Mouse (Mus musculus) forebrain, postnatal 0 days (tissue): ENCODE measurements around the gene Scg5. TPM values are rescaled to one million over a fixed set of nuclear protein-coding genes. Genes with fewer than 3 reads are reported as not detected.
A peak's percentile ranks its signal among the peaks of the same experiment; 100 is the strongest.

Experiments
- ATAC-seq: fragments of 200-750 bp; cut with Nextera tagmentation; 2 replicates; pipeline ENCODE4 v1.8.0; 2017; ENCODE audit warnings: mild to moderate bottlenecking, moderate library complexity
- DNase-seq: peaks from one replicate; pipeline ENCODE4 v3.0.0-alpha.2; 2015
- H3K27ac ChIP-seq: fragments of 300-500 bp; sonication (generic); 2 replicates; pipeline ENCODE4 v1.5.1; 2014; ENCODE audit warnings: low read depth, mild to moderate bottlenecking, antibody characterized with exemption, low read length, moderate library complexity, mixed read lengths
- H3K27me3 ChIP-seq: fragments of 300-500 bp; sonication (generic); 2 replicates; pipeline ENCODE4 v1.6.1; 2014; ENCODE audit warnings: mild to moderate bottlenecking, low read length, mixed read lengths; ENCODE audit not compliant: insufficient read depth
- H3K36me3 ChIP-seq: fragments of 300-500 bp; sonication (generic); 2 replicates; pipeline ENCODE4 v1.6.1; 2014; ENCODE audit warnings: mild to moderate bottlenecking, moderate library complexity; ENCODE audit not compliant: insufficient read depth
- H3K4me1 ChIP-seq: fragments of 300-500 bp; sonication (generic); 2 replicates; pipeline ENCODE4 v1.6.1; 2014; ENCODE audit warnings: antibody characterized with exemption; ENCODE audit not compliant: insufficient read depth
- H3K4me2 ChIP-seq: fragments of 300-500 bp; sonication (generic); 2 replicates; pipeline ENCODE4 v1.6.1; 2014; ENCODE audit warnings: low read depth, mild to moderate bottlenecking, moderate library complexity
- H3K4me3 ChIP-seq: fragments of 300-500 bp; sonication (generic); 2 replicates; pipeline ENCODE4 v1.5.1; 2014; ENCODE audit warnings: low read depth, low read length, mixed read lengths
- H3K9ac ChIP-seq: fragments of 300-500 bp; sonication (generic); 2 replicates; pipeline ENCODE4 v1.6.1; 2014; ENCODE audit warnings: mild to moderate bottlenecking
- H3K9me3 ChIP-seq: fragments of 300-500 bp; sonication (generic); 2 replicates; pipeline ENCODE4 v1.6.1; 2016; ENCODE audit warnings: low read length
- CTCF ChIP-seq: sonication (generic); IDR thresholded peaks from 2 replicates; pipeline ENCODE4 v1.5.1; 2016; ENCODE audit warnings: antibody characterized with exemption, control low read depth, low read depth
- WGBS: fragments of 180-500 bp; shearing (Covaris S2); extraction: QIAGEN DNeasy Blood & Tissue Kit; methylation state at CpG from one replicate; pipeline ENCODE4 v1.1.7; 2014; 5-methylcytosine and 5-hydroxymethylcytosine counted together
- polyA plus RNA-seq: library from polyadenylated mRNA; unstranded; fragments of >200 nt; fragmentation: Nextera tagmentation; extraction: Ambion mirVana; gene quantifications from 2 replicates; pipeline ENCODE4 v1.2.1, GENCODE M21; 2015
- total RNA-seq: library from RNA; depleted of rRNA; stranded (reverse); fragments of >200 nt; gene quantifications from 2 replicates; pipeline ENCODE4 v1.2.3, GENCODE M21; 2014; rRNA removed

Gene Scg5
- 254 and 277 TPM in 2 replicates for total RNA-seq
- polyA plus RNA-seq: 363 and 388 TPM in 2 replicates

GRCm38 (mm10) chr2:113828943-113829882, at the start of gene Scg5:
Gene Scg5 (minus strand): TSS chr2:113829121.
- Histone ChIP-seq H3K4me3 (peak within 1 kb of the TSS; percentile 48), H3K36me3 (peaks cover 4% of the 10 kb centered on the region; the same call in 1 of the 2 replicates), H3K4me2 (peak within 1 kb of the TSS; percentile 62), H3K9ac (peak within 1 kb of the TSS; percentile 74), H3K27ac (peak within 1 kb of the TSS; percentile 97), H3K4me1 (peaks cover 30% of the 10 kb centered on the region), H3K9me3 (no peaks in the 10 kb centered on the region), H3K27me3 (no peaks in the 10 kb centered on the region)
- TF ChIP-seq CTCF: no peak
- peak; percentile 96 for DNase-seq
- 10% methylated on average over 23 of the region's 23 CpGs for WGBS
- peak; percentile 96 for ATAC-seq

GRCm38 (mm10) chr2:113870115-113870514, 41.2 kb upstream of the Scg5 start:
- no peak overlapping the region for H3K27ac ChIP-seq
- DNase-seq (no peak), ATAC-seq (no peak)
- H3K27me3 ChIP-seq: no peaks in the 10 kb centered on the region; the same call in 1 of the 2 replicates
- no peak overlapping the region for H3K4me3 ChIP-seq
- WGBS: 97% methylated on average over 1 of the region's 1 CpGs
- no peaks in the 10 kb centered on the region for H3K9me3 ChIP-seq
- no peak overlapping the region for H3K4me2 ChIP-seq
- no peak for TF ChIP-seq CTCF
- no peak overlapping the region for H3K9ac ChIP-seq
- no peaks in the 10 kb centered on the region for H3K36me3 ChIP-seq
- H3K4me1 ChIP-seq: no peaks in the 10 kb centered on the region

GRCm38 (mm10) chr2:113868404-113868803, 39.5 kb upstream of the Scg5 start:
- H3K4me1 ChIP-seq: no peaks in the 10 kb centered on the region
- DNase-seq: no peak
- no peak for ATAC-seq
- no peak overlapping the region for H3K27ac ChIP-seq
- H3K9ac ChIP-seq: no peak overlapping the region
- H3K4me2 ChIP-seq: no peak overlapping the region
- H3K36me3 ChIP-seq: no peaks in the 10 kb centered on the region
- no peaks in the 10 kb centered on the region; the same call in 1 of the 2 replicates for H3K27me3 ChIP-seq
- H3K4me3 ChIP-seq: no peak overlapping the region
- 83% methylated on average over 4 of the region's 4 CpGs for WGBS
- TF ChIP-seq CTCF: no peak
- H3K9me3 ChIP-seq: no peaks in the 10 kb centered on the region

DNA sequence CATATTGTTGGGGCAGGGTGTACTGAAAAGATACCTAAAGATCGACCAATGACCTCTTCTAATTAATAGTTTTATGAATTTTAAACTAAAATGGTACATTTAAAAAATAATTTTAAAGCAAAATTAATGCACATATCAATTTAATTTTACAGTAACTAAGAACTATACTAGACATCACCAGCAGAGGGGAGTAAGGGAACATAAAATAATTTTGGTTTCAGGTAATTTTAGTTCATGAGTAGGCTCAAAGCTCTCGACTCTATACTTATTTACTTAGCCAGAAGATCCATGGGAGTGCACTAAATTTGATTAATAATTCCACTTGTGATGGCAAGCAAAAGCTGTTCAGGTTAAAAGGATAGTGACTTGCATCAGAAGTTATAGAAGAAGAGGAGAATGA, 37.2 kb upstream of the Scg5 start:
- H3K4me3 ChIP-seq: no peak overlapping the region
- TF ChIP-seq CTCF: peak; percentile 62
- H3K27me3 ChIP-seq: no peaks in the 10 kb centered on the region; the same call in none of the 2 replicates
- 30% methylated on average over 2 of the region's 2 CpGs for WGBS
- no peaks in the 10 kb centered on the region for H3K9me3 ChIP-seq
- H3K36me3 ChIP-seq: no peaks in the 10 kb centered on the region
- peak; percentile 60 for DNase-seq
- no peak overlapping the region for H3K27ac ChIP-seq
- H3K4me2 ChIP-seq: no peak overlapping the region
- H3K9ac ChIP-seq: no peak overlapping the region
- no peaks in the 10 kb centered on the region for H3K4me1 ChIP-seq
- 0 out of 2 replicates have a peak, but pooled peaks have one; percentile 47 for ATAC-seq

DNA sequence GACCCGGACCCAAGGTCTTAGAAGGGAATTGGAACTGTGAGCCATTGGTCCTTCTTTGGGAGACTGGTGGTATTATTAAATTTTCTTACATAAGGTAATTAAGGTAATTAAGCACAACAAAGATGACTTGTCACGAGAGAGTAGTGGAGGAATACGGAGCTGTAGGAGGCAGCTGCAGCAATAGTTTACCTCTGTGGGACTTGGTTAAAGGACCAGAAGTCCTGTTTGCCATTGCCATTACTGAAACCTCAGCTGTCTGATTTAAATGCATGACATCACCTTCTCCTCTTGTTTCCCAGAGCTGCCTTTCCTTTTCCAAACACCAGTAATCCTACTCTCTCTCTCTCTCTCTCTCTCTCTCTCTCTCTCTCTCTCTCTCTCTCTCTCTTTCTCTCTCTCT, 20.2 kb upstream of the Scg5 start:
- 1% methylated on average over 3 of the region's 3 CpGs for WGBS
- no peak for DNase-seq
- no peaks in the 10 kb centered on the region for H3K4me1 ChIP-seq

GRCm38 (mm10) chr2:113848245-113849121, 19.6 kb upstream of the Scg5 start, which contains the start of gene Arhgap11a:
Gene Arhgap11a (minus strand): TSS chr2:113848661.
- ATAC-seq (peak; percentile 97), DNase-seq (peak; percentile 97)
- TF ChIP-seq CTCF: no peak
- no peaks in the 10 kb centered on the region for H3K4me1 ChIP-seq
- under 1% methylated on average over 48 of the region's 48 CpGs for WGBS
- no peaks in the 10 kb centered on the region for H3K36me3 ChIP-seq
- H3K9me3 ChIP-seq: no peaks in the 10 kb centered on the region
- no peaks in the 10 kb centered on the region for H3K27me3 ChIP-seq
- H3K9ac ChIP-seq: peak within 1 kb of the TSS; percentile 59
- peak within 1 kb of the TSS; percentile 94 for H3K4me2 ChIP-seq
- H3K4me3 ChIP-seq: peak within 1 kb of the TSS; percentile 77
- peak within 1 kb of the TSS; percentile 89 for H3K27ac ChIP-seq

More for the DNA sequence above, 20.2 kb upstream of the Scg5 start:
- no peak for TF ChIP-seq CTCF
- H3K27me3 ChIP-seq: no peaks in the 10 kb centered on the region
- H3K27ac ChIP-seq: peak overlapping the region; percentile 89
- H3K4me2 ChIP-seq: peak overlapping the region; percentile 94
- ATAC-seq: peak; percentile 67
- H3K9ac ChIP-seq: peak overlapping the region; percentile 59
- H3K4me3 ChIP-seq: peak overlapping the region; percentile 77
- H3K36me3 ChIP-seq: no peaks in the 10 kb centered on the region
- no peaks in the 10 kb centered on the region for H3K9me3 ChIP-seq
